Mouse (Mus musculus): ENCODE measurements around the gene Vmn1r70.

Vmn1r70 gene

DNA sequence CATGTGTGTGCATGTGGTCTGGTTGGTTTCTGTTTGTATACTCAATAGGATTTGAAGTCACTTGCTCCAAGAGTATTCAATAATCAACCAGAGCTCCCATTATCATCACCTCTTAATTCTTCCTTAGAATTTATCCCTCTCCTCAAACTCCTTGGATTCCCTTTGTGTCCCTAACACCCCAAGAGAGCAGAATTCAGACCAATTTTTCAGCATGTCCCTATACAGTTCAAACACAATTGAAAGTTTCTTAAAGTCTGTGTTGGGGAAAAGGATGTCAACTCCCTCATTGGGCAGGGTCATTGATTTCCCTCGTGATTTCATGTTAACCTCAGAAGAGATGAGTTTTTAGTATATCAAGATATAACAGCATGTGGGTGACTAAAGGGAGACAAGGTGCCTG is at the start of gene Vmn1r70:
Vmn1r70 (plus strand) TSS at position 301 of the 400 bp plus-strand sequence.
- no peak for DNase-seq (ENCODE audit: low read depth, low spot score)

GRCm38 (mm10) chr7:10613559-10613958 is 17.8 kb upstream of the Vmn1r70 start, which contains the start of gene Vmn1r69:
Gene Vmn1r69 (minus strand): TSS chr7:10613659.
- no peak for DNase-seq (ENCODE audit: low read depth, low spot score)
